Mouse (Mus musculus) A20 (cell line): ENCODE data around the gene Ppp1r1b.
"Not testable (repeated sequence)": the region's sequence is repeated elsewhere in the genome, so short reads cannot be mapped to it uniquely, and the experiment has no call there.

Experiments used
- DNase-seq: peaks from one replicate; pipeline ENCODE4 v3.0.0-alpha.2; 2011; ENCODE audit warnings: low read depth, low spot score

Ppp1r1b gene

DNA sequence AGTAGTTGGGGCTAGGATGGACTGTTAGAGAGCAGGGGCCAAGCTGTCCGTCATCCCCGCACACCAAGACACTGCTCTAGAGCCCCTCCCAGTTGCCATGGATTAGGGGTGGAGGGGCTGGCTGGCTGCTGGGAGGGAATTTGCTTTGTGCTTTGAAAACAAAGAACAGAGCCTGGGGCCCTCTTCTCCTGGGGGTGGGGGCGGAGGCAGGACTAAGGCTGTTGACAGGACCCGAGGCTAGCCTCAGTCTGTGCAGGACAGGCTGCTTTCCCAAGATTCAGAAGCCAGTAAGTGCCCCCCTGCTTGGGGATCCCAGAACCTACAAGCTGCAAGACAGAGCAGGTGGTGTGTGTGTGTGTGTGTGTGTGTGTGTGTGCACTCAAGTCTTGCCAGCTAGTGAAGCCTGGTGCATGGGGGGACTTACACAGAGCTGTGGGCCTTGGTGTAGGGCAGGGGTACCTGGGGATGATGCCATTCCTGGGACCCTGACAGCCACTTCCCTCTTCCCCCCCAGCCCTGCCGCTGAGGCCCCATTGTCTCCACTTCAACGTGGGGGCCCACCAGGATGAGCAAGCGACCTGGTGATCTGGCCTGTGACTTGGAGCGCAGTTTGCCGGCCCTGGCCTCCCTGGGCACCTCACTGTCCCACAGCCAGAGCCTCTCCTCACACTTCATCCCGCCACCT lies 23.5 kb downstream of the Ppp1r1b start:
- no peak for DNase-seq

DNA sequence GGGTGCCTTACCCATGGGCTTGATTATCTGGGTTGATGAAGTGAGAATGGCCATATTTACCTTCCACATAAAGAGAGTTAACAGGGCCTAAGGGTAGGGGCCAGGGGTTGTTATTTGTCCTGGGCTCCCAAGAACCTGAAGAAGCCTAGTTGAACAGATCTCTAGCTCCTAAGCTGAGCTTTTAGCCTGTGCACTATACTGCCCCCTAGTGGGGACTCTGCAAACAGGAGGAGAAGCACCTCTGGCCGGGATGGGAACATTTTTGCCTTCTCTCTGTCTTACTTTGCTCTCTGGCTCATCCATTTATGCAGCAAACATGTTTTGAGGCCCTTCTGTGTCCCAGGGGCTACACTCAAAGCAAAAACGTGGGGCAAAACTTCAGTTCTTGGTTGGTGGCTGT lies 24.2 kb downstream of the Ppp1r1b start:
- peak; percentile 64 for DNase-seq

DNA sequence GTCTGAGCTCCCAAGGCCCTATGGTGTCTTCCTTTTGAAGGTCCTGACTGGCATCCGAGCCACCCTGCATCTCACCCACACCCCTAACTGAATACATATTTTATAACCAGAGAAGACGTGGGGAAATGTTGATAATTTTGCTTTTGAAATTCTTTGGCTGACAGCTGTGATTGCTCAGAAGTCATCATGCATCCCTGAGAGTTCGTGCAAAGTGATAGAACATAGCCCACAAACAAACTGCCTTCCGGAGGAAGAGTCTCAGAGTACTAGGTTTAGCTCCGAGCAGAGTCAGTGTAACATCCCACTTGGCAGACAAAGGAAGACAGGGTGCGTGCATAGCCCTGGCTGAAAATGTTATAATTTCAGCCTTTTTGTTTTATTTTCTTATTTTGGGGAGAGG lies 25.0 kb downstream of the Ppp1r1b start:
- DNase-seq = no peak

DNA sequence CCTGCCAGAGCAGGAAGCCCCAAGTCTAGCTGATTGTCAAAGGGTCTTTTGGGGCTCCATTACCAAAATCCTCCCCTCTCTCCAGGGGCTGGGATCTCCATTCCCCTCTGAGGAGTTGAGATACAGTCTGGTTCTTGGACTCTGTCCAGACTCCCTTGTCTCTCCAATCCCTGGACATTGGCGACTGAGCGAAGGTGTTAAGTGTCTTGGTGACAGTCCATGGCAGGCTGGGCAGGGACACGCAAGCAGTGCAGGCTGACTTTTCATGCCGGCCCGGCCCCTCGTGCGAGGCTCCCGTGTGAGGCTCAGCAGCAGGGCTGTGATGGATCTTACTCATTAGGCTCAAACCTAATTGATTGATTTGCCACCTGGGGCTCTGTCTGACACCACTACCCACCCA lies 26.1 kb downstream of the Ppp1r1b start:
- no peak for DNase-seq

DNA sequence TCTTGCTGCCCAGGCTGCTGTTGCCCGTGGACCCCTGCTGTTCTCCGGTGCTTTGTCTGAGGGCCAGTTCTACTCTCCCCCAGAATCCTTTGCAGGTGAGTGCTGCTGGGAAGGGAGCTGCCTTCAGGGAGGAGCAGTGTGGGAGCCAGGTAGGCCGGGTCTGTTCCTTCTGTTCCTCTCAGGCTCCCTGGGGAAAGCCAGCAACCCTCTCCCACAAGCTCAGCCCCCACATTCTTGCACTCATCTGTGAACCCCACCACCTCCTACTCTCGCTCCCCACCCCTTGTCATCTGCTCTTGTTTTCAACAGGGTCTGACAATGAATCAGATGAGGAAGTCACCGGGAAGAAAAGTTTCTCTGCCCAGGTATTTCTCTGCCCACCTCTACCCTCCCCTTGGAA lies 28.6 kb downstream of the Ppp1r1b start:
- no peak for DNase-seq

DNA sequence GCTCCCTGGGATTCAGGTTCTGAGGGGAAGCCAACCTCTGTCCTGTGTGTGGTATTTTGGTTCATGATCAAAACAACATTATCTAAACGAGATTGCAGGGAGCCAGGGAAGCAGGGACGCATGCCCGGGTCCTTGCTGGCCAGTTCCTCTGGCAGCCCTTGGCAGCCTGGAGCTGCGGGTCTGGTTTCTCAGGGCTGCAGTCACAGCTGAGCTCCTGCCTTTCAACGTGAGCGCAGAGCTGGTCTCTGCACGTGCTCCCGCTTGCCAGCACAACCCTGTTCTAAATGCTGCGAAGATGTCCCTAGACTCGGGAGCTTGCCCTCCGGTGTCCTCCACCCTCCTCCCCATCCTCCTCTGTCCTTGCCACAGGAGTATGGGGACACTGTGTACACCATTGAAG lies 29.6 kb downstream of the Ppp1r1b start:
- no peak for DNase-seq

DNA sequence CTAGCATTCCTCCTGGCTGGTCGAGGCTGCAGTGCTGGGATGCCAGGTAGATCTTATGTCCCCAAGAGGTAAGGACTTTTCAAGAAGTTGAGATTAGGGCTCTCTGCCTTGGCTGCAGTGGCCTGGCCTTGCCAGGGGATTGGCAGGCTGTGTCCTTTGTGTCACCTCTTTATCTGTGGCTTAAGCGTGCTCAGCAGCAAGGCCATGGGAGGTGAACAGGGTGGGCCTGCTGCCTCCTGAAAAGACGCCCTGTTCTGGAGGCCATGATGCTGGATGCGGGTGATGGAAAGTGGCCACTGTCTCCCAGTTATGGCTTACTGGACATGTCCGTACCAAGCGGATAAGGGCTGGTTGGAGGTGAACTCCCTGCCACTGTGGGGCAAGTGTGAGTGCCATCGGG lies 31.2 kb downstream of the Ppp1r1b start:
- DNase-seq = no peak

DNA sequence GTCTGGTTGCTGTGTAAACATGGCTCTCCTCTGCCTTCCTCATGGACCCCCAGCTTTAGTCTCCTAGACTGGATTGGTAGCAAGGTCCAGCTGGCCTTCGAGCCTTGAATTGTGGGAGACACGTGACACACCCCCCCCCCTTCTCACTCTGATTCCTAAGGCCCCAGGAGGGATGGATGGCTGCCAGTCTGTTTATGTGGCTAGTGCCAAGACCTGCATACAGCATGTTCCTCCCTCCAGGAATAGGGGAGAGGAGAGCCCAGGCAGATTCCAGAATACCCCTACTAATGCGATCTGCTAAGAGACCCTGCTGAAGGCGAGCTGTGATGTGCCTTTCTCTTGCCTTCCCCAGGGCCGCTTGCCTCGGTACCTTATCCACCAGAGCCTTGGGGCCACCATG lies 31.9 kb downstream of the Ppp1r1b start:
- DNase-seq = no peak

DNA sequence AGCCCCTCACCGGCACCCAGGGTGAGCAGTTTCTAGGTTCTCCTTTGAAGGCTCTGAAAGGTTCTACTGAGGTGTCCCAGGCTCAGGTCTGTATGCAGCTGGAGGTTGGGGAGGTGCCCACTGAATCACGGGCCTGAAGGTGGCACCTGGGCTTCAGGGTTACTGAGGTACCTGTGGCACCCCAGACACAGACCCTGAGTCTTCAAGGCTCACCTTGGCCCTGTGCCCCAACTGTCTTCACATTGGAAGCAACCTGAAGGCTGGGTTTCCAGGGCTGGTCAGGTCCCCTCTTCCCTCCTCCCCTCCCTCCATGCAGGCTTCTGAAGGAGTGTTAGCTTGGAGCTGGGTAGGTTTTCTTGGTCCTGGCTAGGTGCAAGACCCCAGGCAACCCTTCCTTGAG lies 33.4 kb downstream of the Ppp1r1b start:
- DNase-seq = no peak

DNA sequence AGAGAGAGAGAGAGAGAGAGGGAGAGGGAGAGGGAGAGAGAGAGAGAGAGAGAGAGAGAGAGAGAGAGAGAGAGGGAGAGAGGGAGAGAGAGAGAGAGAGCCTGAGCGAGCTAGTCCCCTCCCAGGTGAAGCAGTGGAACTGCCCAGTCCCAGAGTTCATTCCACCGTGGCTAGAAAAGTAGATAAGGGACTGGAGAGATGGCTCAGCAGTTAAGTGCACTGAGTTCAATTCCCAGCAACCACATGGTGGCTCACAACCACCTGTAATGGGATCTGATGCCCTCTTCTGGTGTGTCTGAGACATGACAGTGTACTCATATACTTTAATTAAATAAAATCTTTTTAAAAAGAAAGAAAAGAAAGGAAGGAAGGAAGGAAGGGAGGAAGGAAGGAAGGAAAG lies 34.2 kb downstream of the Ppp1r1b start:
- DNase-seq = not testable (repeated sequence)

DNA sequence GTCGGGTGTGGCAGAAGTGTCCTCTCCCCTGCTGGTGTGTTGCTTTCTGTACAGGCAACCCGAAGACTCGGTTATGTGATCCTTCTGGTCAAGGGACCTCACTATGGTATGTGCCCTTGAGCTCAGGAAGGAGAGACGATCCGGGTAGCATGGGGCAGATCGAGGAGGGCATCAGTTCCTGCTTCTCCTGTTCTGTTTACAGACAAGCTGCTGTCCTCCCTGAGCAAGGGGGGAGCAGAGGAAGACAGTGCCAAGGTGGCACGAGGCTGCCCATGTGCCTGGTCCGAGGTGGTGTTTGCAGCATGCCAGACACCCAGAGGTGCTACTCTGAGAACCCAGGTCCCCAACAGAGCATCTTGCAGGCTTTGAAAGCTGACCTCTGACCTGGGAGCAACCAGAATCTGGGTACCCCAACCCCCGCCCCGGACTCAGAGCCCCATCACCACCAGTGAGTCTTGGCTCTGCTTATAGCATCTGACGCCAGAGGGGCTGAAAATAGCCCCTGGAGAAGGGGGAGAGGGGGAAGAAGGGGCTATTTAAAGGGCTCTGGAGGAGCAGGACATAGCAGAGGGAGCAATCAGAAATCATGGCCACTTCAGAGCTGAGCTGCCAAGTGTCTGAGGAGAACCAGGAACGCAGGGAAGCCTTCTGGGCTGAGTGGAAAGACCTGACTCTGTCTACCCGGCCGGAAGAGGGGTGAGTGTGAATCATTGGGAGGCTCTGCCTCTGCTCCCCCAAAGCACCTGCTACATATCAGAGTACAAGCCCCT lies 35.2 kb downstream of the Ppp1r1b start, which contains the start of gene Tcap:
Tcap (plus strand) TSS at position 551 of the 770 bp plus-strand sequence.
- DNase-seq = no peak

DNA sequence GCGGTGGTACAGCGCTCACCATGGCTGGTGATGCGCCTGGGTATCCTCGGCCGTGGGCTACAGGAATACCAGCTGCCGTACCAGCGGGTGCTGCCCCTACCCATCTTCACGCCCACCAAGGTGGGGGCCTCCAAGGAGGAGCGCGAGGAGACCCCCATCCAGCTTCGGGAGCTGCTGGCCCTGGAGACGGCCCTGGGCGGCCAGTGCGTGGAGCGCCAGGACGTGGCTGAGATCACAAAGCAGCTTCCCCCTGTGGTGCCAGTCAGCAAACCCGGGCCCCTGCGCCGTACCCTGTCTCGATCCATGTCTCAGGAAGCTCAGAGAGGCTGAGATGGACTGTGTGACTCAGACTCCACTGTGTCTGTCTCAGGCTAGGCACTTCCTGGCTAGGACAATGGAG lies 36.0 kb downstream of the Ppp1r1b start:
- DNase-seq = no peak

DNA sequence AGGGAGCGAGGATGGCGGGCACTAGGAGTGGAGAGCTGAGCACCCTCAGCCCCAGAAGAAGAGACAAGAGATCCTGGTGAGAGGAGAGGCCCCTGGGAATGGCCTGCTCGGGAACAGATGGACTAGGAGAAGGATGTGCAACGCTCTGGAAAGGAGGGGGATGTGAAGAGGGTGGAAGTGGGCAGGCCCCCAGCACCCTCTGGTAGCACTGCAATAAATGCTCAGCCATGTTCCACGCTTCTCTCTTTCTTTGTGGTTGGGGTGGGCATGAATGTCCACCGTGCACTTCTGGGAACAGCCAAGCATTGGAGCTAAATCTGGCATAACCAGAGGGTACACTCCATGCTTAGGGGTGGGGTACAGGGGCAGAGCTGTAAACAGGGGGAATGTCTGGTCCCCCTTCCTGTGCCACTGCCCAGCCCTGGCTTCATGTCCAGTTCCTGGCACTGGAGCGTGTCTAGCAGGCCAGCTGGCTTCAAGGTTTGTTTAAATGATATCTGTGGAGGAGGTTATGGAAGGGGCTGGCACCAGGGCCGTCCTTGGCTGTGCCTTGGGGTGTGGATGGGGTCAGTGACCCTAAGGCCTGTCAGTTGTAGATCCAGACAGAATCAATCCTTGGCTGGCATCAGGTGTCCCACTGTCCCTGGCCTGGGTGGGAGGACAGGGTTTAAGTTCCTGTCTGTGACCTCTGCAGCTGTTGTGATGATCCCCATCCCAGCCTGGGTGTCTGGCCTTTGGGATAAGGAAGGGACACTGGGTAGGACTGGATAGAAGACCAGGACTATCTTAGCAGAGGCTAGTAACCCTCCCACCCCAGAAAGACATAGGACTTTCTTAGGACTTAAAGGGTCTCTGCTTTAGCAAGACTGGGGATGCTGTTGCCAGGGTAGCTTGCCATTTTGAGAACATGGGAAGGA lies 36.8 kb downstream of the Ppp1r1b start:
- no peak for DNase-seq

DNA sequence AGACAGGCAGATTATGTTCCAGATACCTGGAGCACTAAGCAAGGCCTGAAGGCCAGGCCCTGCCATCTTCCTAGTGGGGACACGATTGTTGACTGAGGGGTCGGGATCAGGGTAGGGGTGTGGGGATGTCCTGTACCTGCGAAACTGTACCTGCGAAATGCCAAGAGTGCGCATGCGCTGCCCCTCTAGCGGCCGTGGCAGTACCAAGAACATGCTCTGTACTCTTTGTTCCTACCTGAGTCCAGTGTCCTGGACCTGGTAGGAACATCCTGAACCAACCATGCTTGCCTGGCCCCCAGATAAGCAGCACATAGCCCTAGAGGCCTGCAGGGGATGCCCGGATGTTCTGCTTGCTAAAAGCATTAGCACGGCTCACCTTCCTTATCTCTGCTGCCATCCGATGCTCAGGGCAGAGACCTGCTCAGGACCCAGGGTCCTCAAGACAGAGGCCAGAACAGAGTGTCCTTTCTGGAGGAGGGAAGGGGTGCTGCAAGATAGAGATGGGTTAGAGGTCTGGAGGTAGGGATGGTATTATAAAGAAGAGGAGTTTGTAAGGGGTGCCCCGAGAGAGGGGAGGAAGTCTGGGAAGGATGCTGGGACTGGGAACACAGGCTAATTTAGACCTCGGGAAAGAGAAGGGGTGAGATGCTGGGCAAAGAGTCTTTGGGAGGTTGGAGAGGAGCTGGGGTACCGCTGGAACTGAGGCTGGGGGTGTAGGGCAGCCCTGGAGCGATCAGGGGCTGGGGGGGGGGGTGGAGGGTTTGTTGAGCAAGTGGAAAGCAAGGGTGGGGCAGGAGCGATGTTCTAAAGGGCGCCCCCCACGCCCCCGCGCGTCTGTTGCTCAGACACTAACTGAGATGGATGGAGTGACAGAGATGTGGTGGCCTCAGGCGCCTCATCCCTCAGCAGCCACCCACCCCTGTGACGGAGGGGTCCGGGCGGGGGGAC lies 37.7 kb downstream of the Ppp1r1b start, which contains the start of gene Pnmt:
Pnmt (plus strand) TSS at position 813 of the 948 bp plus-strand sequence.
- DNase-seq = no peak

DNA sequence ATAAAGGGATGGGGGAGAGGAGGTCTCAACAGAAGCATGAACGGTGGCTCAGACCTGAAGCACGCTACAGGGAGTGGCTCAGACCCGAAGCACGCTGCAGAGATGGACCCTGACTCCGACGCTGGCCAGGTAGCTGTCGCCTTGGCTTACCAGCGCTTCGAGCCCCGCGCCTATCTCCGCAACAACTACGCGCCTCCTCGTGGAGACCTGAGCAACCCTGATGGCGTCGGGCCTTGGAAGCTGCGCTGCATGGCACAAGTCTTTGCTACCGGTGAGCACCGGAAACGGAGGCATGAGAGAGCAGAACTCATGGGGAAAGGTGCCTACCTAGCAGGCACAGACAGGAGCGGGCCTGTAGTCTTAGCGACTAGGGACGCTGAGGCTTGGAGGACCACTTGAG lies 38.4 kb downstream of the Ppp1r1b start:
- no peak for DNase-seq

DNA sequence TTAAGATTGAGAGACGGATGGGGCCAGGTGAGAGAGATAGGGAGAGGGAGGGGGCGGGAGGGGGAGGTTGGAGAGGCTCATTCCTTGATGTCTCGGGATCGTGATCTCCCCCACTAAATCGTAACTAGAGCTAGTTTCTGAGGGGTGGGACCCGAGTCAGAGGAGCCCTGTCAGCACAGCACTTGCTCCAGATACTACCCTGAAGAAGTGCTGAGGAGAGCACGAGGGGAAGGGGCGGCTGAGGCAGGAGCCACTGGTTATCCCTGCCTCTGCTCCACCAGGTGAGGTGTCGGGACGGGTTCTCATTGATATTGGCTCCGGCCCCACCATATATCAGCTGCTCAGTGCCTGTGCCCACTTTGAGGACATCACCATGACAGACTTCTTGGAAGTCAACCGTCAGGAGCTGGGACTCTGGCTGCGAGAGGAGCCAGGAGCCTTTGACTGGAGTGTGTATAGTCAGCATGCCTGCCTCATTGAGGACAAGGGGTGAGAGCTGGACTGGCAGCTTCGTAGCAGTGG lies 38.9 kb downstream of the Ppp1r1b start:
- no peak for DNase-seq

DNA sequence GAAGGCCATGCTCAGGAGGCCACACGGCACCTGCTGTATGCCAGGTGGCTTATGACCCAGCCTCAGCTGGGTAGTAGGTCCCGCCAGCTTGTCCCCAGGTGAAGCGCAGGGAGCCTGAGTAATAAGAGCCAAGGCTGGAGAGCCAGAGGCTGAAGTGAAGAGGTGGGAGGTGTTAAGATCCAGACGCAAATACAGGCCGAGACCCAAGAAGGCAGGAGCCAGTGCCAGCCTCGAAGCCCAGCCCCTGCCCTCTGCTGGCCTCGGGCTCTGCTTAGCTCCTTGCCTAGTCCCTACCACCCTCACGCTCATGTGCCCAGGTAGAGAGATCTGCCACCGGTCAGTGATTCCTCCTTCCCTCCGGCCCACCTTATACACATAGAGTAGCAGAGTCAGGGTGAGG lies 40.1 kb downstream of the Ppp1r1b start:
- DNase-seq = no peak

DNA sequence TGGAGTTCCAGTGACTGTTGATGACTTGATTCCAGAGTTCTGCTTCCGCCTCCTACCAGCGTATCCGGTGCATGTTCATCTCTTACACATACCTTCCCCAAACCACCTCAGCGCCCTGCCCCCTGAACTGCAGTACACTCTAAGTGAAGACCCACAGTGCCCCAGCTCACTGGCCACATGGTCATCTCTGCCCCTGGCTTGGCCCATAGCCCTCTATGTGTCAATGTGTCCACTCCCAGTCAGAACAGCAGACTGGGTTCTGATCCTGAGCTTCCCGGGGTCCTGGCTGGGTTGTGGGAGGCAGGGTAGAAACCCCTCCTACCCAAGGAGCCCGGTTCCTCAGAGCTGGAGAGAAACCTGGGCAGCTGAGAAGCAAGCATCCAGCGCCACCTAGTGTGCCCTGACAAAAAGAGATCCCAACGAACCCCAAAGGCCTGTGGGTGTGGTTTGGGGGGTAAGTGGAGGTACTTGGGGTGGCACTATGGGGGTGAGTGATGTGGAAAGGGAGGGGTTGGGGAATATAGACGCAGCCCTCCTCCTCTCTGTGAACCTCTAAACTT lies 41.1 kb downstream of the Ppp1r1b start:
- DNase-seq = peak; percentile 60

DNA sequence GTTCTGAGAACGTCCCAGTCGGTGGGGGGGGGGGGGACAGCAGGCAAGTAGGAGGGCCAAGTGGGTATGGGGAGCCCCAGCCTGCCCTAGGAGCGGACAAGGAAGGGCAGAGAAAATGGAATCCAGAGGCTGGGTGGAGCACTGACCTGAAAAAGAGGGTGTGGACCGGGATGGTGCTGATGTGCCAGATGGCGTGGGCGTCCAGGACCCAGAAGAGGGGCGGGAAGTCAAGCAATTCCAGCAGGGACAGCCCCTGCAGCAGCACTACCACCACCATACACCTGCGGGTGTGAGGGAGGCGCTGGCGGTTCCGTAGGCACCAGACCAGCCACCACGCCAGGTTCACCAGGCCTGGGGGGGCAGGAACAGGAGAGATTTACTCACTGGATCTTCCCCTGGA lies 41.9 kb downstream of the Ppp1r1b start:
- no peak for DNase-seq

DNA sequence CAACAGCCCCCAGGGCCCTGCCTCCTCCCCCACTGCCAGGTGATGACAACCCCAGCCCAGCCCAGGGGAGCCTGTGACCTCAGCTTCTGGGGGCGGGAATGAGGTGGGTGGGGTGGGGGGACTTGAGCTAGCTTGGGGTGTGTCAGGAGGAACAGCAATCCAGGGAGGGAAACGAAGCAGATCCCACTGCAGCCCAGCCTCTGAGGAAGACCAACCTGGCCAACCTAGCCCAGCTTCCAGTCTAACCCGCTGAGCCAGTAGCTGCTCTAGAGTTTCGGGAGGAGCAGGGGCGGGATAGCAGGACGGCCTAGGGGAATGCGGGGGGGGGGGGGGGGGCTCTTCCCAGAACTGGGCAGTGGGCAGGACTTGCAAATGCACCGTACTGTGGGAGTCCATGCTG lies 43.8 kb downstream of the Ppp1r1b start:
- no peak for DNase-seq
